Mouse (Mus musculus): ENCODE measurements at regions not wholly inside any gene's neighbourhood (a gene's known extent, or its start where the extent isn't known, plus 50 kb on each side); places are given as distances from the start of the nearest gene placed in this dataset.
"Not testable (repeated sequence)": the region's sequence is repeated elsewhere in the genome, so short reads cannot be mapped to it uniquely, and the experiment has no call there.

GRCm38 (mm10) chr17:10150403-10150689, 169.3 kb downstream of the Qk start:
- DNase-seq (ENCODE audit: low spot score): not testable (repeated sequence)

- DNase-seq (ENCODE audit: low spot score): no peak
Measured at GRCm38 (mm10) chr17:10149682-10150402, 169.8 kb downstream of the Qk start.

- DNase-seq (ENCODE audit: low spot score): no peak
Measured at GRCm38 (mm10) chr17:10147106-10147505, 172.5 kb downstream of the Qk start.

GRCm38 (mm10) chr17:10146576-10146975, 173.1 kb downstream of the Qk start:
- no peak for DNase-seq (ENCODE audit: low spot score)

- no peak for DNase-seq (ENCODE audit: low spot score)
Measured at GRCm38 (mm10) chr17:10138847-10139246, 180.8 kb downstream of the Qk start.

- no peak for DNase-seq (ENCODE audit: low spot score)
Measured at GRCm38 (mm10) chr17:10138374-10138773, 181.3 kb downstream of the Qk start.

GRCm38 (mm10) chr17:10135111-10135510, 184.5 kb downstream of the Qk start:
- no peak for DNase-seq (ENCODE audit: low spot score)

GRCm38 (mm10) chr17:10128591-10128990, 191.1 kb downstream of the Qk start:
- DNase-seq (ENCODE audit: low spot score): no peak

- DNase-seq (ENCODE audit: low spot score): no peak
Measured at GRCm38 (mm10) chr17:10122411-10122810, 197.2 kb downstream of the Qk start.

- DNase-seq (ENCODE audit: low spot score): no peak
Measured at GRCm38 (mm10) chr17:10112118-10112517, 207.5 kb downstream of the Qk start.

GRCm38 (mm10) chr17:10110375-10110675, 209.3 kb downstream of the Qk start:
- DNase-seq (ENCODE audit: low spot score): no peak

GRCm38 (mm10) chr17:10109511-10110374, 209.9 kb downstream of the Qk start:
- DNase-seq (ENCODE audit: low spot score): no peak

- DNase-seq (ENCODE audit: low spot score): peak; percentile 29
Measured at GRCm38 (mm10) chr17:10105299-10105698, 214.4 kb downstream of the Qk start.

- DNase-seq (ENCODE audit: low spot score): no peak
Measured at GRCm38 (mm10) chr17:10098199-10098598, 221.5 kb downstream of the Qk start.

GRCm38 (mm10) chr17:10097691-10098090, 222.0 kb downstream of the Qk start:
- DNase-seq (ENCODE audit: low spot score): peak; percentile 33

- DNase-seq (ENCODE audit: low spot score): no peak
Measured at GRCm38 (mm10) chr17:10095841-10096301, 223.8 kb downstream of the Qk start.

GRCm38 (mm10) chr17:10094108-10094521, 225.5 kb downstream of the Qk start:
- no peak for DNase-seq (ENCODE audit: low spot score)

GRCm38 (mm10) chr17:10093437-10094107, 226.1 kb downstream of the Qk start:
- peak; percentile 32 for DNase-seq (ENCODE audit: low spot score)

GRCm38 (mm10) chr17:10087192-10087886, 232.3 kb downstream of the Qk start:
- no peak for DNase-seq (ENCODE audit: low spot score)

- no peak for DNase-seq (ENCODE audit: low spot score)
Measured at GRCm38 (mm10) chr17:10086558-10086957, 233.1 kb downstream of the Qk start.

- no peak for DNase-seq (ENCODE audit: low spot score)
Measured at GRCm38 (mm10) chr17:10086132-10086531, 233.5 kb downstream of the Qk start.

- no peak for DNase-seq (ENCODE audit: low spot score)
Measured at GRCm38 (mm10) chr17:10081721-10082120, 237.9 kb downstream of the Qk start.

Data from layer of hippocampus, adult 11-12 months (tissue).